Mouse (Mus musculus) frontal cortex, adult 2 months (tissue): ENCODE measurements around the gene Zfp316. TPM values are rescaled to one million over a fixed set of nuclear protein-coding genes. Genes with fewer than 3 reads are reported as not detected.

Source experiments
- DNase-seq, 2 experiments: peaks; one replicate each; pipeline ENCODE4 v3.0.0; 2022; ENCODE audit warnings: low spot score in 1 of 2; ENCODE audit errors: extremely low spot score in 1 of 2
- polyA plus RNA-seq: library from polyadenylated mRNA; depleted of rRNA; stranded (reverse); fragments of >200 nt; gene quantifications from 2 replicates; pipeline ENCODE4 v1.2.3, GENCODE M21; 2012

Gene Zfp316
- polyA plus RNA-seq, 1 experiment = 15.7 TPM

DNA sequence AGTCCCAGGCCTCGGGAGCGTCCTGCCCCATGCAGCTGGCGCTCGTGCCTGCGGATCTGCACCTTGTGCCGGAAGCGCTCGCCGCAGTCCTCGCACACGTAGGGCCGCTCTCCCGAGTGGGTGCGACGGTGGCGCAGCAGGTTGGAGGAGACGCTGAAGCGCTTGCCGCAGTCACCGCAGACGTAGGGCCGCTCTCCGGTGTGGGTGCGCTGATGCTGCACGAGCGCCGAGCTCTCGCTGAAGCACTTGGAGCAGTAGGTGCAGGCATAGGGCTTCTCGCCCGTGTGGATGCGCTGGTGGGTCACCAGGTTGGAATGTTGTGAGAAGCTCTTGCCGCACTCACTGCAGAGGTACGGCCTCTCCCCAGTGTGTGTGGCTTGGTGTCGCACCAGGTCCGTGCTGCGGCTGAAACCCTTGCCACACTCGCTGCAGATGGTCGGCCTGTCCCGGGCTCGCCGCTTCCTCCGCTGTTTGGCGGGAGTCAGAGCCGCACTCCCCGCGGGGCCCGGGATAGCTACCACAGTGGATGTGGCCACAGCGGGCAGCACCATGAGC lies 18.0 kb upstream of the Zfp316 start:
- DNase-seq = no peak

DNA sequence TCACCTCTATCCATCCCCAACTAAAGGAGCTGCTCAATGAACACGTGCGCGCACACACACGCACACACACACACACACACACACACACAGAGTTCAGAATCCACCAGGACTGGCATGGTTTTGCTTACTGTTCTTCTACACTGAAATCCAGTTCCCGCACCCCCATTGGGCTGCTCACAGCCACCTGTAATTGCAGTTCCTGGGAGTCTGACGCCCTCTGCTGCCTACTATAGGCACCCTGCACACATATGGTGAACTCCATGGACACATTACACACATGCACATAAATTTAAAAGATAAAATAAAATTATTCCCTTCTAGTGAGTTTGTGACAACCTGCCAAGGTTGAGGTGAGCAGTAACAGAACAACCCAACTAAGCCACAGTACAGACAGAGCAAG lies 14.9 kb upstream of the Zfp316 start:
- no peak for DNase-seq

DNA sequence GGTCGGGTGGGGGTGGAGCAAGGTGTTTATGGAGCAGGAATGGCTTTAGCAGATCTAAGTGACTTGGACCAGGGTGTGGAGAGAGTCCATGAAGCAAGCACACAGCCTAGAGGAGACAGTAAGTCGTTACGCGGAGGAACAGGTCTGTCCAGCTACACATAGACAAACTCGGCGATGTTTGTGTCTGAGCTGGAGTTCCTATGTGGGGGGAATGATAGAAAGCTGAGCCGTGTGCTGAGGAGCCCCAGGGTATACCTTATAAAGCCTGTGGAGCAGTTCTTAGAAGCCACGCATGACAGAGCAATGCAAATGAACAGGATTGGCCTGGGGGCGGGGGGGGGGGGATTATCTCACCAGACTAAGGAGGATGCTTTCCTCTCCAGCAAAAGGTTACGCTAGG lies 9.4 kb upstream of the Zfp316 start:
- DNase-seq = no peak

DNA sequence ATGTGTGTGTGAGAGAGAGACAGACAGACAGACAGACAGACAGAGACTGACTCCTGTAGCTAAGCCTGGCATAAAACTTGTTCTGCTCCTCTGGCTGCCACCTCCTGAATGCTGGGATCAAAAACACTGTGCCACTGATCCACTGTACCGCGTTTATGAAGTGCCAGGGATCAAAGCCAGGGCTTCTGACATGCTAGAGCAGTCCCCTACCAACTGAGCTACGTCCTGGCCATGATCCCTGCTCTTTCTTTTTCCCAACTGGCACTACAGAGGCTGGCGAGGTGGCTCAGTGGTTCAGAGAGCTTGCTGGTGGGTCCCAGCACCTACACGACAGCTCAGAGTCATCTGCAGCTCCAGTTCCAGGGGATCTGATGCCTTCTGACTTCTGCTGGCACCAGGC lies 5.9 kb upstream of the Zfp316 start:
- DNase-seq = no peak

DNA sequence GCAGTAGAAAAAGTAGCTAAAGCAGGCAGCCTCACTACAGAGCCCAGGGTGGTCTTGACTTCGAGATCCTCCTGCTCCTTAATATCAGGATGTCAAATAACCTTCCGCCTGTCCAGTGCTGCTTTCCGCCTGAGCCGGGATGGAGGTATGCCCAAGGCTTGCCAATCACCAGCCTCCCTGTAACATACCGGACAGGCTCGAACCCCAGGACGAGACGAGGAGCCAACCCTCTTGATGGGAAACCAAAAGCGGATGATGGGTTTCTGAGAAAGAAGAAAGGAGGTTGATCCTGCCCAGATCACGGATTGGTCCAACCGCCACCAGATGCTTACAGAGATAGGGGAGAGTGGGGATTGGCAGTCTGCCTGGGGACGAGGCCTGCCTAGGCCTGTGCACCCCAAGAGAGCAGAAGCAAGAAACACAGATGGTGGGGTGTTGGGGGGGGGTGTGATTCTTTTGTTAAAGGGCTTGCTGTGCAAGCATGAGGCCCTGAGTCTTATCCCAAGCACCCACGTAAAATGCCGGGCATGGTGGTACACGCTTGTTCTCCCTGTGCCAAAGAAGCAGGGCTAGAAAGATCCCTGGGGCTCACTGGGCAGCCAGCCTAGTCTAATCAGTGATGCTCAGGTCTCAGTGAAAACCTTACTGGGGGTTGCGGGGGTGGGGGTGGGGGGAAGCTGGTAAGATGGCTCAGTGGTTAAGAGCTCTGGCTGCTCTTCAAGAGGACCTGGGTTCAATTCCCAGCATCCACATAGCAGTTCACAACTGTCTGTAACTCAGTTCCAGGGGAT lies 2.9 kb upstream of the Zfp316 start:
- no peak for DNase-seq

DNA sequence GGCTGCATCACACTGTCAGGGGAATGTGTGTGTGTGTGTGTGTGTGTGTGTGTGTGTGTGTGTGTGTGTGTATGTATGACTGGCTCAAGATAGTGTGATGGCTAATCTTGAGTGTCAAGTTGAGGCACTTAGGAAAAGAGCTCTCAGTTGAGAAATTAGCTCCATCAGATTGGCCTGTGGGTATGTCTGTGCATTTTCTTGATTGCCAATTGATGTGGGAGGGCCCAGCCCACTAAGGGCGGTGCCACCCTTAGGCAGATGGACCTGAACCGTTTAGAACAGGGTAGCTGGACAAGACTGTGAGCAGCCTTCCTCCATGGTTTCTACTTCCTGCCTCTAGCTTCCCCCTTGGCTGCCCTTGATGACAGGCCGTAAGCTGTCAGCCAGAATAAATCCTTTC lies 2.3 kb upstream of the Zfp316 start:
- DNase-seq = no peak

DNA sequence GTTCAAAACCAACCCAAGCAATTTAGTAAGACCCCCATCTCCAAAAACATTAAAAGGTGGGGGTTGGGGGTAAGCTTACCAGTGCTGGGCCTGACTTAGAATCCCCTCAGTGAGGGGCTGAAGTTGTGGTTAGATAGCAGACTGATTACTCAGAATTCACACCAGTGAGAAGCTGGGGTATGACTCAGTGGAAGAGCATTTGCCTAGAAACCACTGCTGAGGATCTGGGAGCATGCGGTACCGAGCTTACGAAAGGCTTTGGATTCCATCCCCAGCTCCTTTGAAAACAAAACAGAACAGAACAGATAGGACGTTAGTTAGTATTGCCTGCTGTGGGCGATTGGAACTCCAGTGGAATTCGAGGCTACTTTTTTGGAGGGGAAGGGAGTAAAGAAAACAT lies 1.8 kb upstream of the Zfp316 start:
- DNase-seq = no peak

DNA sequence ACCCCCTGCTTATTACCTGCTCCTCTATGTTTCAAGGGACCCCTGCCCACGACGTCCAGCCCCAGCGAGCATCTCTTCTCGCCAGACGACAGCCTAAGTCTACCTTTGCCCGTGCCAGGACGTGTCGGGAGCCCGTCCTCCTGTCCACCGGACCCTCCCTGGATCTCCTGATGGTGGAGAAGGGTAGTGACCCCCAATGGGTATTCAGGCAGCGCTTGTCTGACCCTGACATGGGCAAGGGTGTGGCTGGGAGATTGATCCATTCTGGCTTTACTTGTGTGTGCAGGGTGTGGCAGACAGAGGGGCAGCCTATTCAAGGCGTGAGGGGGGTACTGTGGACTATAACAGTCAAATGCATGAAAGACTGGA lies 313 bp upstream of the Zfp316 start:
- DNase-seq = no peak

DNA sequence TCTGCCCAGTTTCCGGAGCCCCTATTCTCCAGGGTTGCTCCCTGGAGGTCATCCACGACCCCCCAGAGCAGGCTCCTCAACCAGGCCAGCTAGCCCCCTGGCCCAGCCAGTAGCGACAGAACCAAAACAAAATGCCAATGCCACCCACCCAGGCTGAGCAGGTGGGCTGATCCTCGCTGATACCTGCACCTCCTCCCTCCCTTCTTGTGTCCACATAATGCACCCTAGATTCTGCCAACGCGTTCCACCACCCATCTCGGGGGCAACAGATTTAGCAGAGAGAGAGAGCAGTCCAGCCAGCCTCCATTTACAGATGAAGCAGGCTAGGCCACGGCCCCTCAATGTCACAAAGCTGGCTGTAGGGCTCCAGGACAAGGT lies 848 bp downstream of the Zfp316 start:
- no peak for DNase-seq

DNA sequence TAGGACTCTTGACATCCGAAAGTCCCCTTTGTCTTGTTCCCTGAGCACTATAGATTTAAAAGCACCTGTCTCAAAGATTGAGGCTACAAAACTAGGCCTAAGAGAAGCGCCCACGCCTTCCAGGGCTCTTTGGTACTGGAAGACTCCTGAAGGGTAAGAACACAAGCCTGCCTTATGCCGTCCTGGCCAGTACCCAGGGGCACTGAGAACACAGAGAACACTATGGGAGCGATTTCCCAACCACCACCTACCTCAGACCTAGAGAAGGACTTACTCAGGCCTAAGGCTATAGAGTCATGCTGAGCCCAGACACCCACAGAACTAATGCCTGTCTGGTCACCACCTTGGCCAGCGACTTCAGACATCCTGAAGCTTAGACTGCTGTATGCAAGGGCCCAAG lies 3.0 kb downstream of the Zfp316 start:
- no peak for DNase-seq

DNA sequence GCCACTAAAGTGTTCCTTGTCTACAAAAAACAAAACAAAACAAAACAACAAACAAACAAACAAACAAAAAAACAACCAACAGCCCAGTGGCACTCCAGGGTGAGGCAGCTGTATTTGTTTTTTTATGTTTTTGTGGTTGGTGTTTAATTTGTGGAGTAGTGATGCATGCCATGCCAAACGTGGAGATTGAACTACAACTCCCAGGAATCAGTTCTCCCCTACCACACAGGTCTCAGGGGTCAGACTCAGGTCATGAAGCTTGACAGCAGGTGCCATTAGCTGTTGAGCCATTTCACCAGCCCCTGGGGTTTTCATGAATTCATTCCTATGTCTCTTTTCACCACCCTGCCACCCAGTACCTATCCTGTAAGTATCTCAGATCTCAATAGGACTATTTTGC lies 4.4 kb downstream of the Zfp316 start:
- DNase-seq = no peak

DNA sequence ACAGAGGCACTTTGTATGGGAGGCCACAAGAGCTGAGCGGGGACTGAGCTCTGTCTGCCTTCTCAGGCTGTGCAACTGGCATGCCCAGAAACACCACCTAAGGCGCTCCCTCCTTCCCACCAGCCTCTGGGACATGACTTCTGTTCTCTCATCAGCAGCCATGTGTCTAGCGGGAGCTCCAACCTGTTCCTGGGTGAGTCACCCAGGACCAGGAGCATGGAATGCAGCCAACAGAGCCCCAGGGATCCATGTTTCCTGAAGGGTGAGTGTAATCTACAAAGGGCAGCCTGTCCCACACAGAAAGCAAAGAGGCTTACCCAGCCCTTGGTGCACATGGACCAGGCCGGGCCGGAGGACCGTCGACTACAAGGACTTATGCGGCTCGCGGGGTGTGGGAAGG lies 5.1 kb downstream of the Zfp316 start:
- peak in 1 of 2 experiments; percentile 43 for DNase-seq

DNA sequence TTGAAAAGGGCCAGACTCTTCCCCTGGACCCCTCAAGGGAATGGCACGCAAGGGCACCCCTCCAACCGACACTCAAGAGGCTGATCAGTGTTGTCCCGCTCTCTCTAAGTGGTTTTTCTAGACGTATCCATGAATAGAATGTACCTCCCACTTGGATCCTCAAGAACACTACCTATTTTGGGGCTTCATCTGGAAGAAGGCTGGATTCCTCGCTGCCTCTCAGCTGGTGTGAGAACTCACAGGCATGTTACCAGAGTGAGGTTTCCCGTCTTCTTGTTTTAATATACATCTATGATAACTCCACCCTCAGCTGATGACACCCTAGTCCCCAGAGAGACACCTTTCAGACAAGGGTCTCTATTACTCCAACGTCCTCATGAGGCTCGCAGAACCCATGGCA lies 8.2 kb downstream of the Zfp316 start:
- peak; percentile 58 to 73 for DNase-seq

DNA sequence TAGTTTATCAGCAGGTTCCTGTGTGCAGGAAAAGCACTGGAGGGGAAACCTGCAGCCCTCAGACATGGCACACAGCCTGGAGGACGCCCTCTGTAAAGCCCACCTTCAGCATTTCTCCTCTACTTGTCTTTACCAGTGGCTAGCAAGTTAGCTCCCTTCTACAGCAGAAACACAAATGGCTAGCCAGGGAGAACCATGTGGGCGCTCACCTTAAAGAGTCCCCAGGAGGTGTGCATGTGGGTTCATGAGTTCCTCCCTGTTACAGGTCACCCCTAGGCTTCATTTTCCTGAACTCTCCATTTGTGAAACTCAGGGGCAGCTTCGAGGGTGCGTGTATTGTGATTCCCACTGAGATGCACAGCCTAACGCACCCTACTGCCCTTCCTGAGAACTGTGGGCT lies 14.0 kb downstream of the Zfp316 start:
- DNase-seq = no peak

DNA sequence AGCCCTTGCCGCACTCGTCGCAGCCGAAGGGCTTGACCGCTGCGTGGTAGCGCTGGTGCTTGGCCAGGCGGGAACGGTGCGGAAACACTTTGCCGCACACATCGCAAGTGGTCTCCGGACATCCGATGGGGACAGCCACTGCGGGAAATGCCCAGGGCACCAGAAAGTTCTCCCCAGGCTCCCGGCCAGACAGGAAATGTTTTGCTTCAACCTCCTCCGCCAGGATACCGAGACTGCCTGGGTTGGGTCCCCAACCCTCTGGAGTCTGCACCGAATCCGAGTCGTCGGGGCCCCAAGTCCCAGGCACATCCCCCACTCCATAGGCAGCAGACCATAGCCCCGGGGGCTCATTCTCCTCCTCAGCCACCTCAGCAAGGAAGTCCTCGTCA lies 14.7 kb downstream of the Zfp316 start:
- no peak for DNase-seq

DNA sequence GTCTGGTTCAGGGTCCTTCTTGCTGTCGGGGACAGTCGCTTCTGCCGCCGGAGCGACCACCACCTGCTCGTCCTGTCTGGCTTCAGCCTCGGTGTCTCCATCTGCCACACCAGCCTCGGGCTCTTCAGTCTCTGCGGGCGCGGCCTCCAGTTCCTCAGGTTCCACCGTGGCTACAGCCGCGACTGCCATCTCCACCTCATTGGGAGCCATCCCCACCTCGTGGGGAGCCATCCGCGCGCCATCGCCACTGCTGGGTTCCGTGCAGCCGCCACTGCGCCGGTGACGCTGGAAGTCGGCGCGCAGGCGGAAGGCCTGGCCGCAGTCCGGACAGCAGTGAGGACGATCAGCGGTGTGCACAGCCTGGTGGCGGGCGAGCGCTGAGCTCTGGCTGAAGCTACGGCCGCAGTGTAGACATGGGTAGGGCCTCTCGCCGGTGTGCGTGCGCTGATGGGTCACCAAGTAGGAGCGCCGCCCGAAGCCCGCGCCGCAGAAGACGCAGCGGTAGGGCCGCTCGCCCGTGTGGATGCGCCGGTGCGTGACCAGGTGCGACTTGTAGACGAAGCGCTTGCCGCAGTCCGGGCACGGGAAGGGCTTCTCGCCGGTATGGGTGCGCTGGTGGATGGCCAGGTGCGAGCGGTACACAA lies 15.2 kb downstream of the Zfp316 start:
- DNase-seq = no peak

DNA sequence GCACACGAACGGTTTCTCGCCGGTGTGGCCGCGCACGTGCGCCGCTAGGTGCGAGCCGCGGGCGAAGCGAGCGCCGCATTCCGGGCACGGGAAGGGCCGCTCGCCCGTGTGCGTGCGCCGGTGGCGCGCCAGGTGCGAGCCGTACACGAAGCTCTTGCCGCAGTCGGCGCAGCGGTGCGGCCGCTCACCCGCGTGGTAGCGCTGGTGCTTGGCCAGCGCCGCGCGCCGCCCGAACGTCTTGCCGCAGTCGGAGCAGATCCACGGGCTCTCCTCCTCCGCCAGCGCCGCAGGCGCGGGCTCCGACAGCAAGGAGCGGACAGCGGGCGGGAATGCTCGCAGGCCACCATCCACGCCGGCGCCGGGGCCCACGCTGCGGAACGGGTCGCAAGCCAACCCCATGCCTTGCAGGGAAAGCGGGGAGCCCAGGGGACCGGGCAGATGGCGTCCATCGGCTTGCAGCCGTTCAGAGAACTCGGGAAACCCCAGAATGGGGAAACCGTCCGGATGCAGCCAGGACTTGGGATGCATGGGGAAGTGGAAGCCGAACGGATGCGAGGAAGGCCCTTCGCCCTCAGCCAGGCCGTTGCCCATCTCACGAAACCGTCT lies 15.8 kb downstream of the Zfp316 start:
- DNase-seq = no peak

DNA sequence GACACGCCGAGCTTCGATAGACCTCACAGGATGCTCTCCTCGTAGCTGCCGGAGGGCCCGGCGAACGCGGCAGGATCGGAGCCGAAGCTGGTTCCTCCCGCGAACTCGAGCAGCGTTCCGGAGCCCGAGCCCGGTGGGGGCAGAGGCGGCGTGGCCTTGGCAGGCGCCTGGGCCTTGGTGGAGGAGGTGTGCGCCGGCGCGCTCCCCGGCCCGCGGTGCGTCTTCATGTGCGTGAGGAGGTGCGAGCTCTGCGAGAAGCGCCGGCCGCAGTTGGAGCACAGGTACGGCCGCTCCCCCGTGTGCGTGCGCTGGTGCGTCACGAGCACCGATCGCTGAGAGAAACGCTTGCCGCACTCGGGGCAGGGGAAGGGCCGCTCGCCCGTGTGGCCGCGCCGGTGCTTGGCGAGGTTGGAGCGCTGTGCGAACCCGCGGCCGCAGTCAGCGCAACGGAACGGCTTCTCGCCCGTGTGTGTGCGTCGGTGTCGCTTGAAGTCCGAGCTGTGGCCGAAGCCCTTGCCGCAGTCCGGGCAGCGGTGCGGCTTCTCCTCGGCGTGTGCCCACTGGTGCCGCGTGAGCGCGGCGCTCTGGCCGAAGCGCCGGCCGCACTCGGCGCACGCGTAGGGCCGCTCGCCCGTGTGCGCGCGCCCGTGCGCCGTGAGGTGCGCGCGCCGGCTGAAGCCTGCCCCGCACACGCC lies 16.5 kb downstream of the Zfp316 start:
- no peak for DNase-seq

DNA sequence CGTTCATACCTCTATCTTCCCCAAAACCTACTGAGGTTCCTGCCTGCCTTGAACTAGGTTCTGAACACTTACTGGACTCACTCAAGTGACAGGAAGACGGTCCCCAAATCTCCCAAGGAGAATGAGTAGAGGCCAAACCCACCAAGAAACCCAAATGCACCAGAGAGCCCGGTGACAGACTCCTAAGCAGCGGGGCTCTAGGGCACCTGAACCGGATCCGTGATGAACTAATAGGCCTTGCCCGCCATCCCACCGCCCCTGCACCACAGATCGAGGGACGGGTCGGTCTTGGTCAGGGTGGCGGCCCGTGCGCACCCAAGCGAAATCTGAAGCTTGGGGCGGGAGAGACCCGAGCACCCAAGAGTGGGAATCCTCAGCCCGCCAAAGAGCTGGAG lies 17.0 kb downstream of the Zfp316 start:
- no peak for DNase-seq

DNA sequence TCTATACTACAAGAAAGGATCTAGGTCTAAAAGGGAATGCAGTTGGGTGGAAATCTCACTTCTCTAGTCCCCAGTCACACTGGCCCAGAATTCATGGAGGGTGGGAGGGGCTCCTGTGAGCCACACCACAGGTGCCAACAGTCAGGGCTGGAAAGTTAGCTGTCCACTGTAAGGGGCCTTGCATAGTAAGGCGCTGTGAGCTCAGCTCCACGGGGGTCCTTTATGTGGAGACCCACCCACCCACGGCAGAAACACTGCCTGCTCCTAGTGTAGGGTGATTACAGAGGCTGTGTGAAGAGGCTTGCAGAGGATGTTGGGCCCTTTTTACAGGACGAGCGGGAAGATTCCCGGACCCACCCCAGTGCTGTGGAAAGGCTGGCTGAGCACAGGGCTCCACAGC lies 17.8 kb downstream of the Zfp316 start:
- no peak for DNase-seq

DNA sequence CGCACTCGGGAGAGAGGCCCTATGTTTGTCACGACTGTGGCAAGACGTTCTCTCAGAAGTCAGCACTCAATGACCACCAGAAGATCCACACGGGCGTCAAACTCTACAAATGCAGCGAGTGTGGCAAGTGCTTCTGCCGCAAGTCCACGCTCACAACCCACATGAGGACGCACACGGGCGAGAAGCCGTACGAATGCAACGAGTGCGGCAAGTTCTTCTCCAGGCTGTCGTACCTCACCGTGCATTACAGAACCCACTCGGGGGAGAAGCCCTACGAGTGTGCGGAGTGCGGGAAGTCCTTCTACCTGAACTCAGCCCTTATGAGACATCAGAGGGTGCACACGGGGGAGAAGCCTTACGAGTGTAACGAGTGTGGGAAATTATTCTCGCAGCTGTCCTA lies 24.9 kb downstream of the Zfp316 start:
- no peak for DNase-seq
